Mouse (Mus musculus): Measurements from ENCODE around the gene Ccpg1os. TPM values are rescaled to one million over a fixed set of nuclear protein-coding genes. Genes with fewer than 3 reads are reported as not detected.

The Ccpg1os gene
- total and polyA plus RNA-seq, 3 experiments = 5.2 to 12.6 (median 7.3) TPM

DNA sequence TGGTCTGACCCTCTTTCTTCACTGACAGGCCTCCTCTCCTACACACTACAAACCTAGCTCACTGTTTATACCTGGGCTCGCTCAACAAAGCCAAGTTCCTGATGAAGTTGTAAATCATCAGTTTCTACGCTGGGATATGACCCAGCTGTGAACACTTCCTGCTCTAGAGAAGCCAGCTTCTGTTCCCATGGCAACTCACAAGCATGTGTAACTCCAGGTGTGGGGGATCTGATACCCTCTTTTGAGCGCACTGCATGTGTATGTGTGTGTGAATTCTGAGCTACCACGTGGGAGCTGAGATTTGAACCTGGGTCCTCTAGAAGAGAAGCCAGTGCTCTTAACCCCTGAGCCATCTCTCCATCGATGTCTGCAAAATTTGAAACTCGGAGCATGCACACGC is 35.6 kb downstream of the Ccpg1os start:
- Histone ChIP-seq H3K4me3 (replicated peaks in 1 of 3; ENCODE audit: low read depth in 2 of 3, low read length in 2 of 3, poor library complexity in 1 of 3) (no peak overlapping the region), H3K27me3 (replicated peaks) (no peaks in the 10 kb centered on the region), H3K9ac (ENCODE audit: insufficient read depth, low read depth) (no peak overlapping the region), H3K9me3 (replicated peaks; ENCODE audit: low read length) (peaks cover 3% of the 10 kb centered on the region), H3K36me3 (replicated peaks in 1 of 2; ENCODE audit: control insufficient read depth in 1 of 2, insufficient read depth in 1 of 2, low read length in 1 of 2) (no peaks in the 10 kb centered on the region), H3K27ac (ENCODE audit: insufficient read depth, low read depth) (no peak overlapping the region), H3K79me2 (replicated peaks; ENCODE audit: control insufficient read depth, extremely low read depth, insufficient read depth, poor library complexity, severe bottlenecking) (no peaks in the 10 kb centered on the region), H3K4me1 (ENCODE audit: control insufficient read depth in 1 of 2, insufficient read depth in 2 of 2) (no peaks in the 10 kb centered on the region; a peak in 1 of 4 replicates), H3K4me2 (ENCODE audit: insufficient read depth, low read depth, poor library complexity, severe bottlenecking) (no peak overlapping the region)
- in situ Hi-C loops (cut with MboI; ENCODE audit: low pct_ligation_motif_present, low pct_unique_long_range_greater_than_20kb, low sequenced_read_pairs) (no loop called here), dilution Hi-C loops (cut with MboI; ENCODE audit: extremely low pct_ligation_motif_present, extremely low pct_unique_long_range_greater_than_20kb, low sequenced_read_pairs) (no loop called here)
- no peak for TF ChIP-seq RAD21 (IDR thresholded peaks at IDR 0.05; ENCODE audit: low read depth, low read length)
- DNase-seq (ENCODE audit: extremely low read depth) = no peak

GRCm38 (mm10) chr9:72947010-72947409 is 38.2 kb downstream of the Ccpg1os start:
- Histone ChIP-seq H3K4me1 (ENCODE audit: control insufficient read depth in 1 of 2, insufficient read depth in 2 of 2) (no peaks in the 10 kb centered on the region; a peak in 1 of 4 replicates), H3K27ac (ENCODE audit: insufficient read depth, low read depth) (no peak overlapping the region), H3K4me3 (replicated peaks in 1 of 3; ENCODE audit: low read depth in 2 of 3, low read length in 2 of 3, poor library complexity in 1 of 3) (no peak overlapping the region), H3K9ac (ENCODE audit: insufficient read depth, low read depth) (no peak overlapping the region), H3K36me3 (replicated peaks in 1 of 2; ENCODE audit: control insufficient read depth in 1 of 2, insufficient read depth in 1 of 2, low read length in 1 of 2) (no peaks in the 10 kb centered on the region), H3K9me3 (replicated peaks; ENCODE audit: low read length) (peaks cover 3% of the 10 kb centered on the region), H3K79me2 (replicated peaks; ENCODE audit: control insufficient read depth, extremely low read depth, insufficient read depth, poor library complexity, severe bottlenecking) (no peaks in the 10 kb centered on the region), H3K4me2 (ENCODE audit: insufficient read depth, low read depth, poor library complexity, severe bottlenecking) (no peak overlapping the region), H3K27me3 (replicated peaks) (no peaks in the 10 kb centered on the region)
- no peak for DNase-seq (ENCODE audit: extremely low read depth)
- TF ChIP-seq NELFE (IDR thresholded peaks at IDR 0.05; ENCODE audit: low read depth, low read length) = no peak
- TF ChIP-seq CTCF (conservative IDR thresholded peaks at IDR 0.05 in 1 of 2, IDR thresholded peaks at IDR 0.05 in 1 of 2; ENCODE audit: low read depth in 2 of 2, low read length in 2 of 2) = 0 out of 4 replicates have a peak, but pooled peaks of 1 of the 2 experiments have one; percentile 3
- dilution Hi-C loops (cut with MboI; ENCODE audit: extremely low pct_ligation_motif_present, extremely low pct_unique_long_range_greater_than_20kb, low sequenced_read_pairs) = no loop called here
- in situ Hi-C loops (cut with MboI; ENCODE audit: low pct_ligation_motif_present, low pct_unique_long_range_greater_than_20kb, low sequenced_read_pairs) = no loop called here

DNA sequence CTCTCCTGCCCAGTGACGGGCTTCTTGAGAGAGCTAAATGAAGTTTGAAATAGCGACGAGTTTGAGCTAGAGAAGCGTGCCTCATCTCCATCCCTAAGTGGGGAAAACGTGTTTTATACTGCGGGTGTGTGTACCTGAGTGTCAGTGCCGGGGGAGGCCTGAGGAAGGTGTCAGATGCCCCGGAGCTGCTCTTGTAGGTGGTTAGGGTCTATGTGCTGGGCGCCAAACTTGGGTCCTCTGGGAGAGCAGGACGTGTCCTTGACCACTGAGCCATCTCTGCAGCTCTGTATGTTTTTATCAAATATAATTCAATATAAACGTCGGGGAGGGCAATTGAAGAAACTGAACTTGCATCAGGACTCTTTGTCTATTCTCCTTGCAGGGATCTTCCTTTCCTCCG is 40.9 kb downstream of the Ccpg1os start:
- in situ Hi-C loops (cut with MboI; ENCODE audit: low pct_ligation_motif_present, low pct_unique_long_range_greater_than_20kb, low sequenced_read_pairs) = no loop called here
- TF ChIP-seq JUND (conservative IDR thresholded peaks at IDR 0.05; ENCODE audit: low read depth, low read length) = no peak
- no peak for TF ChIP-seq BHLHE40 (IDR thresholded peaks at IDR 0.05; ENCODE audit: low read depth, low read length)
- TF ChIP-seq ZKSCAN1 (IDR thresholded peaks at IDR 0.05; ENCODE audit: borderline replicate concordance, low read depth, low read length) = no peak
- TF ChIP-seq MAZ (IDR thresholded peaks at IDR 0.05; ENCODE audit: low read depth, low read length) = no peak
- TF ChIP-seq KAT2A (IDR thresholded peaks at IDR 0.05; ENCODE audit: insufficient replicate concordance, low read length) = no peak
- TF ChIP-seq ELF1 (IDR thresholded peaks at IDR 0.05; ENCODE audit: low read depth, low read length) = no peak
- TF ChIP-seq CTCF (conservative IDR thresholded peaks at IDR 0.05 in 1 of 2, IDR thresholded peaks at IDR 0.05 in 1 of 2; ENCODE audit: low read depth in 2 of 2, low read length in 2 of 2) = no peak
- no peak for TF ChIP-seq USF1 (IDR thresholded peaks at IDR 0.05; ENCODE audit: low read depth, low read length)
- no peak for TF ChIP-seq ZMIZ1 (IDR thresholded peaks at IDR 0.05; ENCODE audit: low read depth, low read length)
- TF ChIP-seq MEF2A (IDR thresholded peaks at IDR 0.05; ENCODE audit: borderline replicate concordance, low read depth, low read length) = no peak
- no peak for TF ChIP-seq UBTF (IDR thresholded peaks at IDR 0.05; ENCODE audit: low read depth, low read length)
- H3K36me3 ChIP-seq (replicated peaks in 1 of 2; ENCODE audit: control insufficient read depth in 1 of 2, insufficient read depth in 1 of 2, low read length in 1 of 2) = no peaks in the 10 kb centered on the region
- H3K4me3 ChIP-seq (replicated peaks in 1 of 3; ENCODE audit: low read depth in 2 of 3, low read length in 2 of 3, poor library complexity in 1 of 3) = no peak overlapping the region
- no peaks in the 10 kb centered on the region for H3K27me3 ChIP-seq (replicated peaks)
- H3K4me2 ChIP-seq (ENCODE audit: insufficient read depth, low read depth, poor library complexity, severe bottlenecking) = no peak overlapping the region
- peaks cover 3% of the 10 kb centered on the region for H3K9me3 ChIP-seq (replicated peaks; ENCODE audit: low read length)
- H3K27ac ChIP-seq (ENCODE audit: insufficient read depth, low read depth) = no peak overlapping the region
- H3K9ac ChIP-seq (ENCODE audit: insufficient read depth, low read depth) = no peak overlapping the region
- no peaks in the 10 kb centered on the region for H3K79me2 ChIP-seq (replicated peaks; ENCODE audit: control insufficient read depth, extremely low read depth, insufficient read depth, poor library complexity, severe bottlenecking)
- no peaks in the 10 kb centered on the region for H3K4me1 ChIP-seq (ENCODE audit: control insufficient read depth in 1 of 2, insufficient read depth in 2 of 2)
- dilution Hi-C loops (cut with MboI; ENCODE audit: extremely low pct_ligation_motif_present, extremely low pct_unique_long_range_greater_than_20kb, low sequenced_read_pairs) = no loop called here
- no peak for DNase-seq (ENCODE audit: extremely low read depth)

Measured in CH12.LX (cell line).